Mouse (Mus musculus) thymus, adult 18-20 months (tissue): ENCODE results near the gene B3galt4.
"Not testable (repeated sequence)": the region's sequence is repeated elsewhere in the genome, so short reads cannot be mapped to it uniquely, and the experiment has no call there.

Experiments used
- DNase-seq, 2 experiments: peaks; one replicate each; pipeline ENCODE4 v3.0.0; 2022; ENCODE audit warnings: mixed read lengths in 2 of 2

The B3galt4 gene

DNA sequence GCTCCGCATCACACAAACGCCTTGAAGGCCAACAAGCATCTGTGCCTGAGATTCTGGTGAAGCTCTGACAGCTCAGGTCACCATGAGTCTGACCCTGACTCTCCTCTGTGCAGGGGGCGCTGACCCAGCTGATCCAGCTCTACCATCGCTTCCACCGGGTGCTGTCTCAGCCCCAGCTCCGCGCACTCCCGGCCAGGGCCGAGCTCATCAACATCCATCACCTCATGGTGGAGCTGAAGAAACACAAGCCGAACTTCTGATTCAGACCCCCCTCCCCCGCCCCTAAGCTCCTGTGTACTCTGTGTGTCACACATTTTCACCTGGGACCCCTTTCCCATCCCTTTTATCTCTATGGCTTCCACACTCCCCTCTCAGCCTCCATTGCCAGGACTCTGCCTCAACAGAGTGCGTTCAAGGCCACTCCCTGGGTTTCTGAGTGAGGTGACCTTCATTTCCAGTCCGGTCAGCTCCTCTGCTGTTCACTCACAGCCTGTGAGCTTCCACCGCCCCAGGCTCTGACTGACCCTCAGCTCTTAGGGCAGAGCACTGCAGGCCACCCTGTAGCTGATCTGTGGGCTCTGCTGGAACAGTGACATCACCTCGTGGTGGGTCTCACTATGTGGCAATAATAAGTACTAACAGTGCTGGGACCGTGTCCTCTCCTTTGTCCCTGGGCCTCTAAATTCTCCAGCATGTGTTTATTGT is 14.7 kb upstream of the B3galt4 start:
- DNase-seq, result no peak

DNA sequence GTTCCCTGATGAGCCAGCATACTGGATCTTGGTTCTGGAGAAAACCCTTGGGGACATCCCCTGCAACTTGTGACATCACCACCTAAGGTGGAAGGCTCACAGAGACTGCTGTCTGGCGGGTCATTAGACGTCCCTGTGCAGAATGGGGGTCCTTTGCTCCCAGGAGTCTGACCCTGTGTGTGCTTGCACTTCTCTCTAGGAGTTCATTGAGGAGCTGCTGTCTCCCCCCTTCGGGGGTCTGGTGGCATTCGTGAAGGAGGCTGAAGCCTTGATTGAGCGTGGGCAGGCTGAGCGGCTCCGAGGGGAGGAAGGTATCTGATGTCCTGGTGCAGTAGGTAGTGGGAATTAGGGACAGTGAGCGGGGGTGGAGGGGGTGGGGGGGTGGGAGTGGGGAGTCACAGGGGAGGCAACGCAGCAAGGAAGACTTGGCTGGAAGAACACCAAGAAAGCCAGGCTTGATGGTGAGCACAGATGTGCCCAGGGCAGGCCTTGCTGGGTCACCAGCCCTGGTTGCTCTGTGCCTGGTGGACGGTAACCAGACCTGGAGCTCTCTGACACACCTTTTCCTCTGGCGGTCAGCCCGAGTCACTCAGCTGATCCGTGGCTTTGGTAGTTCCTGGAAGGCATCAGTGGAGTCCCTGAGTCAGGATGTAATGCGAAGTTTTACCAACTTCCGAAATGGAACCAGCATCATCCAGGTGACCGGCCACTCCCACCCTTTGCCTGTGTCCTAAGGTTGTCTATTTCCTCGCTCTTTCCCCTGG is 14.0 kb upstream of the B3galt4 start:
- no peak for DNase-seq

- DNase-seq, result no peak
Measured at GRCm38 (mm10) chr17:33962876-33963275, 11.6 kb upstream of the B3galt4 start.

- DNase-seq, result no peak
Measured at GRCm38 (mm10) chr17:33959948-33960347, 8.7 kb upstream of the B3galt4 start.

- DNase-seq, result no peak
Measured at GRCm38 (mm10) chr17:33959135-33959534, 7.8 kb upstream of the B3galt4 start.

- no peak for DNase-seq
Measured at GRCm38 (mm10) chr17:33958451-33958850, 7.2 kb upstream of the B3galt4 start.

DNA sequence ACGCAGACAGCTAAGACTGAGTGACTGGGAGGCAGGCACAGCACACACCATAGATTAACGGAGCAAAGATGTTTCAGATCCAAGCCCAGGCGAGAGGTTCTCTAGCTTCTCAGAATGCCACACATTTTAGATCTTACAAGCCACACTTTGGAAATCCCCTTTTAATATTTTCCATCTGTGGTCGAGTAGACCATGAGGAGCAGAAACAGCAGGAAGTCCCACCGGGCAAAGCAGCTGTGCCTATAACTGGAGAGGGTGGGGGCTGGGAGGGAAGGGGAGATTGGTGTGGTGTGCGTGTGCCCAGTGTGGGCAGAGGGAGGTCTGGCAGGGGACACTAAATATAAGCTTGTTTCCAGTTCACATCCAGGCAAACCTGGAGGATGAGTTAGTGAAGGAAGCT is 6.2 kb upstream of the B3galt4 start:
- DNase-seq, result no peak

- no peak for DNase-seq
Measured at GRCm38 (mm10) chr17:33956336-33956735, 5.0 kb upstream of the B3galt4 start.

GRCm38 (mm10) chr17:33955555-33956214 is 4.4 kb upstream of the B3galt4 start, which contains the start of the genes Vps52 and Rps18:
Vps52 (plus strand) TSS chr17:33955812.
Rps18 (minus strand) TSS chr17:33956001.
- peak; percentile 90 to 96 for DNase-seq

GRCm38 (mm10) chr17:33954646-33955554 is 3.6 kb upstream of the B3galt4 start:
- DNase-seq, result no peak

DNA sequence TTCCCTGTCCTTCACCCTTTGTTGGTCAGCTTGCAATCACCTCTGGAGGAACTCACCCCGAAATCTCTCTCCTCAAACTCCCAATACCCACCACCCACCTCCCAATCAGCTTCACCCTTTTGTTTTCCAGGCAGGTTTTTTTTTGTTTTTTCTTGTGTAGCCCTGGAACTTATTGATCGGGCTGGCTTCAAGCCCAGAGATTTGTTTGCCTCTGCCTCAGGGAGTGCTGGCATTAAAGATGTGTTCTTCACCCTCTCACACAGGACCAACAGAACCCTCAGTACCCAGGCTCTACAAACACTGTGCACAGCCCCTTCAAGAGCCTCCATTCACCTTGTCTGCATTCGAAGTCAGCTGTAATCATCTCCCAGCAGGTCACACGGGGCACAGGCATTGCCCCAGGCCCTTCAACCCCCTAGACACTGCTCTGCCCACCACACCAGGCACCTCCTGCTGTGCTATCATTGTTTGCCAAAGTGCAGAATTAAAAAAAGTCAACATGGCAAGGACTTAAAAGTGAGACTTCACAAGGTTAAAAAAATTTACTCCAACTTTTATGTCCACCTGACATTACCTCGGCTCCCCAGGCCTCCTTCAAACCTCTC is 2.8 kb upstream of the B3galt4 start:
- no peak for DNase-seq

DNA sequence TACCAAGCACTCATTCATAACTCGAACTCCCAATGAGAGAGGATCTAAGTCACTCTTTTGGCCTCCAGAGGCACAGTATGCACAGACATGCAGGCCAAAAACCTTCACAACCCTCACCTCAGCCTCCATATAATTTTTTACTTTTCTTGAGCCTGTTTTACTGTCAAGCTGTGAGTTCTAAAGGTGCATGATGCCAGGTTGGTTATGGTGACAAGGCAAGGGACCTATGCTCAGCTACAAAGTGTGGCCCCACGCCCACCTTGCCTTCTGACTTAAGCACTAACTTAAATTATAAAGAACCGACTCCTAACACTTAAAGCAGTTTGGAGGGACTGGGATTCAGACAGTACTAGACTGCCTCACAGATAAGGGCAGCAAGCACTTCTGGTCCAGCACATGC is 2.0 kb upstream of the B3galt4 start:
- DNase-seq, result no peak

- no peak for DNase-seq
Measured at GRCm38 (mm10) chr17:33952879-33953278, 1.6 kb upstream of the B3galt4 start.

GRCm38 (mm10) chr17:33952015-33952414 is 727 bp upstream of the B3galt4 start:
- not testable (repeated sequence) for DNase-seq

GRCm38 (mm10) chr17:33950131-33950625 is 1.1 kb downstream of the B3galt4 start:
- DNase-seq, result no peak

DNA sequence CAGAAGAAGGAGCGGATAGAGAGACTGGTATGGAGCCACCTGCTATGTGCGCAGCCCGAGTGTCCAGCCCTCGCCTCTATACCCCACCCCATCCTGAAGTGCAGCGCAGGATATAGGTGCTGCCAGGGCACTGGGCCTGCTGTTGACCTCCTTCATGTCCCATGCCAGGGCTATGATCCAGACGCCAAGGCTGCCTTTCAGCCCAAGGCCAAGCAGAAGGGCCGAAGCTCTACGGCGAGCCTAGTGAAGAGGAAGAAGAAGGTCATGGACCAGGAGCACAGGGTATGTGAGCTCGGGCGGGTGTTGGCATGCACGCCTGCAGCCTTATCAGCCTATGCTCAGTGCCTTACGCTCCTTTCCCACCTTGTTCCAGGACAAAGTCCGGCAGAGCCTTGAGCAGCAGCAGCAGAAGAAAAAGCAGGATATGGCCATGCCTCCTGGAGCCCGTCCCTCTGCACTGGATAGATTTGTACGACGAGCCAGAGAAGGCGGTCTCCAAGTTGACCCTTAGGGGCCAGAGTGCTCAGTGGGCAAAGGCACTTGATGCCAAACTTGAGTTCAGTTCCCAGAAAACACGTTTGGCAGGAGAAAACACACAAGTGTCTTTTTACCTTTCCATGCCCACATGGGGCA is 2.3 kb downstream of the B3galt4 start:
- no peak for DNase-seq

GRCm38 (mm10) chr17:33948090-33948904 is 3.0 kb downstream of the B3galt4 start:
- no peak for DNase-seq

GRCm38 (mm10) chr17:33947430-33948089 is 3.7 kb downstream of the B3galt4 start:
- no peak for DNase-seq

- DNase-seq, result no peak
Measured at GRCm38 (mm10) chr17:33943454-33943853, 7.8 kb downstream of the B3galt4 start.

GRCm38 (mm10) chr17:33941381-33941780 is 9.9 kb downstream of the B3galt4 start:
- peak in 1 of 2 experiments; percentile 6 for DNase-seq
